Mouse (Mus musculus): ENCODE measurements around the gene Ntf3.

The Ntf3 gene

GRCm38 (mm10) chr6:126106051-126106797, 60.5 kb downstream of the Ntf3 start:
- DNase-seq (ENCODE audit: low spot score), result no peak

- DNase-seq (ENCODE audit: low spot score), result no peak
Measured at GRCm38 (mm10) chr6:126105083-126105740, 61.5 kb downstream of the Ntf3 start.

- no peak for DNase-seq (ENCODE audit: low spot score)
Measured at GRCm38 (mm10) chr6:126102571-126102970, 64.1 kb downstream of the Ntf3 start.

- no peak for DNase-seq (ENCODE audit: low spot score)
Measured at GRCm38 (mm10) chr6:126102007-126102406, 64.7 kb downstream of the Ntf3 start.

GRCm38 (mm10) chr6:126100579-126100978, 66.1 kb downstream of the Ntf3 start:
- no peak for DNase-seq (ENCODE audit: low spot score)

GRCm38 (mm10) chr6:126097471-126097870, 69.2 kb downstream of the Ntf3 start:
- no peak for DNase-seq (ENCODE audit: low spot score)

GRCm38 (mm10) chr6:126096085-126096484, 70.6 kb downstream of the Ntf3 start:
- no peak for DNase-seq (ENCODE audit: low spot score)

GRCm38 (mm10) chr6:126095041-126095440, 71.7 kb downstream of the Ntf3 start:
- DNase-seq (ENCODE audit: low spot score), result no peak

- no peak for DNase-seq (ENCODE audit: low spot score)
Measured at GRCm38 (mm10) chr6:126092026-126092425, 74.7 kb downstream of the Ntf3 start.

- no peak for DNase-seq (ENCODE audit: low spot score)
Measured at GRCm38 (mm10) chr6:126090063-126090462, 76.6 kb downstream of the Ntf3 start.

- no peak for DNase-seq (ENCODE audit: low spot score)
Measured at GRCm38 (mm10) chr6:126088489-126089265, 78.0 kb downstream of the Ntf3 start.

GRCm38 (mm10) chr6:126086321-126086950, 80.3 kb downstream of the Ntf3 start:
- DNase-seq (ENCODE audit: low spot score), result no peak

GRCm38 (mm10) chr6:126080531-126080930, 86.2 kb downstream of the Ntf3 start:
- no peak for DNase-seq (ENCODE audit: low spot score)

- DNase-seq (ENCODE audit: low spot score), result no peak
Measured at GRCm38 (mm10) chr6:126057706-126058105, 109.0 kb downstream of the Ntf3 start.

GRCm38 (mm10) chr6:126053136-126053535, 113.6 kb downstream of the Ntf3 start:
- DNase-seq (ENCODE audit: low spot score), result no peak

Data from urinary bladder, postnatal 10 days (tissue).